Mouse (Mus musculus): ENCODE results near the gene Fam186b. TPM values are rescaled to one million over a fixed set of nuclear protein-coding genes. Genes with fewer than 3 reads are reported as not detected.

Gene Fam186b
- polyA plus RNA-seq (2012; rRNA removed; ENCODE audit: low replicate concordance), result not detected in 2 replicates

GRCm38 (mm10) chr15:99295484-99295981, at the start of gene Fam186b:
Gene Fam186b, minus strand, starts transcription at chr15:99295888.

GRCm38 (mm10) chr15:99294813-99295374, 794 bp downstream of the Fam186b start, which contains the start of gene Prpf40b:
Gene Prpf40b, plus strand, starts transcription at chr15:99295087.

DNA sequence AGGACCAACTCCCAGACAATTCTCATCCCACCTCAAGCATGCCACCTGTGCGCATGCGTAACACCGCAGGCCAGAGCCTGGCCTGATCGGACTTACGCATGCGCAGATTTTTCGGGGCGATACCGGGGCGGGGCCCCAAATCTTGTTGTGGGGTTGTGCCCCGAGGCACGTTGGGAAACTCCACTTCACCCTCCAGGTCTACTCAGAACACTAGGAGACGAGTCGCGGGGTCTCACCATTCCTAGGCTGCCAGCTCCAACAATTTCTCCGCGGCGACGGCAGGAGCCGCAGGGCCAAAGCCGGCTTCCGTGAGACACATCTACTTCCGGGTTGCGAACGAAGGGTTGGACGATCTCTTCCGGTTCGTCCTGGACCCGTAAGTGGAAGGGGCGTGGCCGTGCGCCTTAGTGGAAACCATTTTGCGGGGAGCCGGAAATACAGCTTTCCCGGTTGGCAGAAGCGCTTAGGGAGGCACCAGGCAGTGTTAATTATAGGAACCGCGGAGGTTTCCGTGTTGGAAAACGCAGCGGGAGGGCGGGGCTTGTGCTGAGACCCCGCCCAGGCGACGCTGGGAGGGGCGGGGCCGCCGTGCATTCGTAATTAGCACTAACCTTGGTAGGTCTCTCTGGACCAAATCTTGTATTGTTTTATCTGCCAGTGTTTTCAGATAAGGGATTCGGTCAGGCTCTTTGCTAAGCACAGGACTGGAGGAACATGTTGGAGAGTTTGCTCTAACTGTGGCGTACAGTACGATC, 43.9 kb downstream of the Fam186b start, which contains the start of gene Mcrs1:
Gene Mcrs1, minus strand, starts transcription at position 336 of the 755 bp plus-strand sequence.

GRCm38 (mm10) chr15:99224208-99224911, 71.3 kb downstream of the Fam186b start, which contains the start of gene Kcnh3:
Gene Kcnh3, plus strand, starts transcription at chr15:99224861.

Other genes with a start within 250 kb of the Fam186b start
- 7.2 and 7.3 TPM in 2 replicates for gene Prph, start 240.7 kb downstream of the Fam186b start, polyA plus RNA-seq (2012; rRNA removed; ENCODE audit: low replicate concordance)
- gene Troap, start 221.3 kb downstream of the Fam186b start, polyA plus RNA-seq (2012; rRNA removed; ENCODE audit: low replicate concordance), result 9.2 and 15.0 TPM in 2 replicates
- not detected in 2 replicates for gene C1ql4, start 208.1 kb downstream of the Fam186b start, polyA plus RNA-seq (2012; rRNA removed; ENCODE audit: low replicate concordance)
- gene Dnajc22, start 202.7 kb downstream of the Fam186b start, polyA plus RNA-seq (2012; rRNA removed; ENCODE audit: low replicate concordance), result 39.0 and 41.7 TPM in 2 replicates
- 2.8 and 3.3 TPM in 2 replicates for gene Spats2, start 170.0 kb downstream of the Fam186b start, polyA plus RNA-seq (2012; rRNA removed; ENCODE audit: low replicate concordance)
- 1.6 and 2.1 TPM in 2 replicates for gene Kcnh3, start 71.0 kb downstream of the Fam186b start, polyA plus RNA-seq (2012; rRNA removed; ENCODE audit: low replicate concordance)
- gene Mcrs1, start 43.9 kb downstream of the Fam186b start, polyA plus RNA-seq (2012; rRNA removed; ENCODE audit: low replicate concordance), result 68.4 and 84.4 TPM in 2 replicates
- 17.7 and 23.6 TPM in 2 replicates for gene Prpf40b, start 801 bp downstream of the Fam186b start, polyA plus RNA-seq (2012; rRNA removed; ENCODE audit: low replicate concordance)
- 4.0 and 4.1 TPM in 2 replicates for gene Fmnl3, start 74.6 kb upstream of the Fam186b start, polyA plus RNA-seq (2012; rRNA removed; ENCODE audit: low replicate concordance)
- 1,234 and 2,200 TPM in 2 replicates for gene Tmbim6, start 97.0 kb upstream of the Fam186b start, polyA plus RNA-seq (2012; rRNA removed; ENCODE audit: low replicate concordance)
- 2.8 and 4.9 TPM in 2 replicates for gene Nckap5l, start 161.9 kb upstream of the Fam186b start, polyA plus RNA-seq (2012; rRNA removed; ENCODE audit: low replicate concordance)
- 3.6 and 6.0 TPM in 2 replicates for gene Bcdin3d, start 178.8 kb upstream of the Fam186b start, polyA plus RNA-seq (2012; rRNA removed; ENCODE audit: low replicate concordance)
- 0.84 and 1.6 TPM in 2 replicates for gene Faim2, start 232.3 kb upstream of the Fam186b start, polyA plus RNA-seq (2012; rRNA removed; ENCODE audit: low replicate concordance)

Measured in duodenum, adult 2 months (tissue).